Mouse (Mus musculus): ENCODE data around the gene Muc4. TPM values are rescaled to one million over a fixed set of nuclear protein-coding genes. Genes with fewer than 3 reads are reported as not detected.

Muc4 gene
- polyA plus RNA-seq, 1 experiment from 2014 or later: 0.21 TPM

GRCm38 (mm10) chr16:32821772-32822449 lies 86.2 kb downstream of the Muc4 start:
- Histone ChIP-seq H3K4me2 (ENCODE audit: low read depth, low read length) (0 out of 2 replicates have a peak overlapping the region, but pooled peaks have one; percentile 2), H3K4me3 (ENCODE audit: low read length) (no peak overlapping the region)
- peak; percentile 76 for ATAC-seq (replicated peaks; ENCODE audit: extremely low read depth, insufficient read depth, low FRiP score)

GRCm38 (mm10) chr16:32822450-32822827 lies 86.8 kb downstream of the Muc4 start:
- Histone ChIP-seq H3K4me1 (ENCODE audit: control insufficient read depth, insufficient read depth, low read length) (peaks cover 25% of the 10 kb centered on the region), H3K36me3 (ENCODE audit: control insufficient read depth, insufficient read depth) (peaks cover 30% of the 10 kb centered on the region), H3K4me2 (ENCODE audit: low read depth, low read length) (0 out of 2 replicates have a peak overlapping the region, but pooled peaks have one; percentile 2), H3K27me3 (ENCODE audit: control insufficient read depth, insufficient read depth, low read length) (no peaks in the 10 kb centered on the region), H3K4me3 (ENCODE audit: low read length) (no peak overlapping the region), H3K9me3 (replicated peaks; ENCODE audit: control insufficient read depth, low read length) (no peaks in the 10 kb centered on the region), H3K9ac (ENCODE audit: low read length) (no peak overlapping the region), H3K27ac (ENCODE audit: low read length) (peak overlapping the region; percentile 78)
- 42% methylated on average over 6 of the region's 6 CpGs for WGBS
- no peak for ATAC-seq (replicated peaks; ENCODE audit: extremely low read depth, insufficient read depth, low FRiP score)

More at GRCm38 (mm10) chr16:32821772-32822449, 86.2 kb downstream of the Muc4 start:
- peaks cover 25% of the 10 kb centered on the region for H3K4me1 ChIP-seq (ENCODE audit: control insufficient read depth, insufficient read depth, low read length)
- H3K9ac ChIP-seq (ENCODE audit: low read length): no peak overlapping the region
- 19% methylated on average over 10 of the region's 10 CpGs for WGBS
- no peaks in the 10 kb centered on the region for H3K27me3 ChIP-seq (ENCODE audit: control insufficient read depth, insufficient read depth, low read length)
- H3K36me3 ChIP-seq (ENCODE audit: control insufficient read depth, insufficient read depth): peaks cover 27% of the 10 kb centered on the region
- no peaks in the 10 kb centered on the region for H3K9me3 ChIP-seq (replicated peaks; ENCODE audit: control insufficient read depth, low read length)
- peak overlapping the region; percentile 78 for H3K27ac ChIP-seq (ENCODE audit: low read length)

DNA sequence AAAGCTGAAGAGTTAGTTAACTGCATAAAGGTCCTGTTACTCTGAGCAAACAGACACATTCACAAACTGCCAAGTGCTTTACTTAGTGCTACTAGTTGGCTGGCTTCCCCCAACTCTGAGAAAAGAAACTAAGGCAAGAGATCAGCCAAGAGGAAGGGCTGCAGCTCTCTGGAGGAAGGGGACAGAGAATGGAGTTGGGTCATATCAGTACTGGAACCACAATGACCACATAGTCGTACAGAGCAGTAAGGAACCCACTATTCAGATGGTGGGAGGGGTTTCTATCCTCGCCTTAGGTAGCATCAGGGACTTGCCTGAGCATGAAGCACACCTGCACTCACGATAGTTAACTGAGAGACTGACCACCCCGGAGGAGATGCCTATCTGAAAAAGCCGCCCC lies 87.2 kb downstream of the Muc4 start:
- Histone ChIP-seq H3K9me3 (replicated peaks; ENCODE audit: control insufficient read depth, low read length) (no peaks in the 10 kb centered on the region), H3K4me1 (ENCODE audit: control insufficient read depth, insufficient read depth, low read length) (peaks cover 24% of the 10 kb centered on the region), H3K36me3 (ENCODE audit: control insufficient read depth, insufficient read depth) (peaks cover 34% of the 10 kb centered on the region), H3K27me3 (ENCODE audit: control insufficient read depth, insufficient read depth, low read length) (no peaks in the 10 kb centered on the region), H3K27ac (ENCODE audit: low read length) (peak overlapping the region; percentile 78), H3K4me3 (ENCODE audit: low read length) (no peak overlapping the region), H3K9ac (ENCODE audit: low read length) (no peak overlapping the region), H3K4me2 (ENCODE audit: low read depth, low read length) (no peak overlapping the region)
- ATAC-seq (replicated peaks; ENCODE audit: extremely low read depth, insufficient read depth, low FRiP score): no peak
- 75% methylated on average over 5 of the region's 5 CpGs for WGBS

DNA sequence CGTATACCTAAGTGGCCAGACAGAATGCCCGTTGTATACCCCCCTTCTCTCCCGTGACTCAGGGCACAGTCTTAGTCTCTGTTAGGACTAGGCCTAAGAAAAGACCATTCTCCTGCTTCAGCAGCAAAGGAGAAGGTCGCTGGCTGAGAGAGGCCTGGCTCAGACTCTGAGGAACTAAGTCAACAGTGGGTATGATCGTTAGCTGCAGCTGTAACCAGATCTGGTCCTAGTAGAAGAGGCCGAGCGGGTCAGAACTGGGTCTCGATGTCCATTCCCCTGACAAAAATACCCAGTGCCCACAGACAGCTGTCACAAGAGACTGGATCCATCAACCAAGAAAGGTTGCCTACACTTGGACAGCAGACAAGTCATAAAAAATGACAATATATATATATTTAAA lies 87.8 kb downstream of the Muc4 start:
- peaks cover 22% of the 10 kb centered on the region for H3K4me1 ChIP-seq (ENCODE audit: control insufficient read depth, insufficient read depth, low read length)

DNA sequence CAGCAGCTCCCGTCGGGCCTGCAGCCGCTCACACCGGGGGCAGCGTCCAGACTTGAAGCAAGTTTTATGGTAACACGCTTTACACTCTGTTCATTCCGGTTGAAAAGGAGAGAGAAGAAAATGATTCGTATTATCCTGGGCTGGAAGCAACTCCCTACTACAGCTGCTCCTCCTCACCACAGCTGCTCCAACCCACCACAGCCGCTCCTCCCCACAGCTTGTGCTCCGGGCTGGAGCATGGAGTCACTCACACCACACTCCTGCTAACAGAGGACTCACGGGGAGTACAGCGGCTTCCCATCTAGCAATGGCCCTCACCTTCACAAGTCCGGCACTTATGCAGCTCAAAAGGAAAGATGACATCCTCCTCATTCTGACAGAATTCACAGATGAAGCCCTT lies 88.4 kb downstream of the Muc4 start:
- no peaks in the 10 kb centered on the region for H3K27me3 ChIP-seq (ENCODE audit: control insufficient read depth, insufficient read depth, low read length)
- H3K4me1 ChIP-seq (ENCODE audit: control insufficient read depth, insufficient read depth, low read length): peaks cover 22% of the 10 kb centered on the region
- no peak overlapping the region for H3K4me3 ChIP-seq (ENCODE audit: low read length)
- no peak overlapping the region for H3K4me2 ChIP-seq (ENCODE audit: low read depth, low read length)
- no peak for ATAC-seq (replicated peaks; ENCODE audit: extremely low read depth, insufficient read depth, low FRiP score)
- H3K9me3 ChIP-seq (replicated peaks; ENCODE audit: control insufficient read depth, low read length): no peaks in the 10 kb centered on the region
- H3K9ac ChIP-seq (ENCODE audit: low read length): no peak overlapping the region
- H3K36me3 ChIP-seq (ENCODE audit: control insufficient read depth, insufficient read depth): peaks cover 42% of the 10 kb centered on the region
- H3K27ac ChIP-seq (ENCODE audit: low read length): no peak overlapping the region
- 90% methylated on average over 13 of the region's 13 CpGs for WGBS

More for the DNA sequence above, 87.8 kb downstream of the Muc4 start:
- 86% methylated on average over 8 of the region's 8 CpGs for WGBS
- no peak for ATAC-seq (replicated peaks; ENCODE audit: extremely low read depth, insufficient read depth, low FRiP score)
- no peaks in the 10 kb centered on the region for H3K27me3 ChIP-seq (ENCODE audit: control insufficient read depth, insufficient read depth, low read length)
- peaks cover 39% of the 10 kb centered on the region for H3K36me3 ChIP-seq (ENCODE audit: control insufficient read depth, insufficient read depth)
- no peak overlapping the region for H3K4me2 ChIP-seq (ENCODE audit: low read depth, low read length)
- no peak overlapping the region for H3K9ac ChIP-seq (ENCODE audit: low read length)
- H3K4me3 ChIP-seq (ENCODE audit: low read length): no peak overlapping the region
- H3K27ac ChIP-seq (ENCODE audit: low read length): no peak overlapping the region
- no peaks in the 10 kb centered on the region for H3K9me3 ChIP-seq (replicated peaks; ENCODE audit: control insufficient read depth, low read length)

DNA sequence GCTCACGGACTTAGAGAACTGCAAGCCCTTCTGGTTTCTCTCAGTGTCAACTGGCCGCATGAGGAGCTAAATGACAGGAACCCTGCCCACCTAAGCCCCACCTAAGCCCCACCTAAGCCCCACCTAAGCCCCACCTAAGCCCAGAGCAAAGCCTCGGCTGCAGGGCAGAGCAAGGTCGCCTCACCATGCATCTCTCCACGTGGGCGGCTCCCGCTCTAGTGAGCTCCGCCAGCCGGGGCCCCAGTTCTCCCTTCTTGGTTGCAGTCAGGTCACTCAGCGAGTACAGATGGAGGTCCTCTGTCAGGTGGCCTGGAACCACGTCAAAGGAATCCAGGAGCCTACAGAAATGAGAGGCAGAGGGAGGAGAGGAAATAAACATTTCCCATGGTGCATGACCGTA lies 89.7 kb downstream of the Muc4 start:
- H3K27me3 ChIP-seq (ENCODE audit: control insufficient read depth, insufficient read depth, low read length): no peaks in the 10 kb centered on the region
- no peak overlapping the region for H3K27ac ChIP-seq (ENCODE audit: low read length)
- H3K4me3 ChIP-seq (ENCODE audit: low read length): no peak overlapping the region
- no peaks in the 10 kb centered on the region for H3K9me3 ChIP-seq (replicated peaks; ENCODE audit: control insufficient read depth, low read length)
- peaks cover 42% of the 10 kb centered on the region for H3K36me3 ChIP-seq (ENCODE audit: control insufficient read depth, insufficient read depth)
- no peak for ATAC-seq (replicated peaks; ENCODE audit: extremely low read depth, insufficient read depth, low FRiP score)
- 52% methylated on average over 12 of the region's 12 CpGs for WGBS
- no peak overlapping the region for H3K4me2 ChIP-seq (ENCODE audit: low read depth, low read length)
- peaks cover 22% of the 10 kb centered on the region for H3K4me1 ChIP-seq (ENCODE audit: control insufficient read depth, insufficient read depth, low read length)
- no peak overlapping the region for H3K9ac ChIP-seq (ENCODE audit: low read length)

- Histone ChIP-seq H3K36me3 (ENCODE audit: control insufficient read depth, insufficient read depth) (peaks cover 42% of the 10 kb centered on the region), H3K27ac (ENCODE audit: low read length) (no peak overlapping the region), H3K4me1 (ENCODE audit: control insufficient read depth, insufficient read depth, low read length) (peaks cover 16% of the 10 kb centered on the region), H3K9ac (ENCODE audit: low read length) (no peak overlapping the region), H3K9me3 (replicated peaks; ENCODE audit: control insufficient read depth, low read length) (no peaks in the 10 kb centered on the region), H3K4me2 (ENCODE audit: low read depth, low read length) (no peak overlapping the region), H3K27me3 (ENCODE audit: control insufficient read depth, insufficient read depth, low read length) (no peaks in the 10 kb centered on the region), H3K4me3 (ENCODE audit: low read length) (no peak overlapping the region)
- WGBS: 89% methylated on average over 11 of the region's 11 CpGs
- ATAC-seq (replicated peaks; ENCODE audit: extremely low read depth, insufficient read depth, low FRiP score): no peak
Measured at GRCm38 (mm10) chr16:32826521-32826920, 90.8 kb downstream of the Muc4 start.

- Histone ChIP-seq H3K27me3 (ENCODE audit: control insufficient read depth, insufficient read depth, low read length) (no peaks in the 10 kb centered on the region), H3K4me3 (ENCODE audit: low read length) (no peak overlapping the region), H3K27ac (ENCODE audit: low read length) (no peak overlapping the region), H3K9ac (ENCODE audit: low read length) (no peak overlapping the region), H3K36me3 (ENCODE audit: control insufficient read depth, insufficient read depth) (peaks cover 41% of the 10 kb centered on the region), H3K4me2 (ENCODE audit: low read depth, low read length) (no peak overlapping the region), H3K4me1 (ENCODE audit: control insufficient read depth, insufficient read depth, low read length) (no peaks in the 10 kb centered on the region), H3K9me3 (replicated peaks; ENCODE audit: control insufficient read depth, low read length) (no peaks in the 10 kb centered on the region)
- no peak for ATAC-seq (replicated peaks; ENCODE audit: extremely low read depth, insufficient read depth, low FRiP score)
- WGBS: 84% methylated on average over 11 of the region's 11 CpGs
Measured at GRCm38 (mm10) chr16:32829104-32829503, 93.4 kb downstream of the Muc4 start.

DNA sequence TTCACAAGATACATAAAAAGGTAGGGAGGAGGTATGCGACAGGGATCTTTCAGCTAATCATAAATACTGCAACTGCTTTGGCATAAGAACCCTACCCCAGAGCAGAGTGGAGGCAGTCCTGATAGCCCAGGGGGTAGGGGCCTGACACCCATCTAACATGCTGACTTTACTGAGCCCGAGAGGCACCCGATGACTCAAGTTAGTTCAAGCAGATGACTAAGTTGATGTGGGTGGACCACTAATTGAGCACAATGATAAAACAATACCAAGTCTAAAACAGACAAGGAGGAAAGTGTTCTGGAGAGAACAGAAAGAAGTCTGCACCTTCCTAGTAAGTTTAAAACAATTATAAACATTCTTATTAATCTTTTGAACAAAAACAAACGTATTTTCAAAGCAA lies 95.8 kb downstream of the Muc4 start:
- Histone ChIP-seq H3K27me3 (ENCODE audit: control insufficient read depth, insufficient read depth, low read length) (no peaks in the 10 kb centered on the region), H3K4me3 (ENCODE audit: low read length) (no peak overlapping the region), H3K9ac (ENCODE audit: low read length) (no peak overlapping the region), H3K4me2 (ENCODE audit: low read depth, low read length) (no peak overlapping the region), H3K36me3 (ENCODE audit: control insufficient read depth, insufficient read depth) (peaks cover 38% of the 10 kb centered on the region), H3K27ac (ENCODE audit: low read length) (no peak overlapping the region), H3K9me3 (replicated peaks; ENCODE audit: control insufficient read depth, low read length) (no peaks in the 10 kb centered on the region), H3K4me1 (ENCODE audit: control insufficient read depth, insufficient read depth, low read length) (no peaks in the 10 kb centered on the region)
- WGBS: 88% methylated on average over 4 of the region's 4 CpGs
- ATAC-seq (replicated peaks; ENCODE audit: extremely low read depth, insufficient read depth, low FRiP score): no peak

All from heart, embryonic 16.5 days (tissue).